ENCODE assay signal across 14 mouse cellular contexts in genomic region chr11:84939508-84940053, GRCm38 (mm10). TPM values are rescaled to one million over a fixed set of nuclear protein-coding genes. Genes with fewer than 3 reads are reported as not detected.
A peak's percentile ranks its signal among the peaks of the same experiment; 100 is the strongest.
DNase-seq lines count a peak whose midpoint lies in the region; ATAC-seq and TF ChIP-seq lines count a peak whose summit lies in the region.
"Had no signal": no experiment of that assay in that cellular context is flagged by ENCODE, and none has a peak within 500 bp of the region (broad histone marks: within the 10 kb centered on the region; RNA-seq: fewer than 3 reads in every experiment).

No protein-coding gene starts in this region.

- peak; percentile 89 for ATAC-seq in forebrain, embryonic 15.5 days (replicated peaks)
- no peak for ATAC-seq in forebrain, embryonic 12.5 days (ENCODE audit: low FRiP score)
- peak; percentile 11 for ATAC-seq in midbrain, embryonic 16.5 days
- no peak for ATAC-seq in midbrain, embryonic 13.5 days
- ATAC-seq: Patski had no signal

- H3K36me3 ChIP-seq in forebrain, embryonic 15.5 days: no peaks in the 10 kb centered on the region
- H3K36me3 ChIP-seq in forebrain, embryonic 12.5 days (replicated peaks): no peaks in the 10 kb centered on the region
- H3K36me3 ChIP-seq in midbrain, embryonic 16.5 days (ENCODE audit: control insufficient read depth, insufficient read depth, low read length): no peaks in the 10 kb centered on the region
- no peaks in the 10 kb centered on the region for H3K36me3 ChIP-seq in midbrain, embryonic 13.5 days
- H3K36me3 ChIP-seq: lung, embryonic 15.5 days; stomach, embryonic 15.5 days had no signal

- no peak overlapping the region for H3K9ac ChIP-seq in forebrain, embryonic 15.5 days (replicated peaks)
- H3K9ac ChIP-seq in forebrain, embryonic 12.5 days: no peak overlapping the region
- H3K9ac ChIP-seq in midbrain, embryonic 16.5 days (ENCODE audit: low read depth, low read length): no peak overlapping the region
- H3K9ac ChIP-seq in midbrain, embryonic 13.5 days (replicated peaks): no peak overlapping the region
- H3K9ac ChIP-seq: lung, embryonic 15.5 days; stomach, embryonic 15.5 days had no signal

- no peaks in the 10 kb centered on the region for H3K9me3 ChIP-seq in forebrain, embryonic 15.5 days
- H3K9me3 ChIP-seq in forebrain, embryonic 12.5 days: no peaks in the 10 kb centered on the region
- H3K9me3 ChIP-seq in midbrain, embryonic 16.5 days (replicated peaks; ENCODE audit: control insufficient read depth, low read length, poor library complexity, severe bottlenecking): no peaks in the 10 kb centered on the region
- no peaks in the 10 kb centered on the region for H3K9me3 ChIP-seq in midbrain, embryonic 13.5 days
- H3K9me3 ChIP-seq: lung, embryonic 15.5 days; stomach, embryonic 15.5 days had no signal

- no peak for TF ChIP-seq POLR2A in lung, adult 2 months (IDR thresholded peaks at IDR 0.05; ENCODE audit: borderline replicate concordance, extremely low read depth, low read depth, low read length)

- no peak overlapping the region for H3K4me2 ChIP-seq in forebrain, embryonic 15.5 days (replicated peaks)
- H3K4me2 ChIP-seq in forebrain, embryonic 12.5 days: no peak overlapping the region
- no peak overlapping the region for H3K4me2 ChIP-seq in midbrain, embryonic 16.5 days (ENCODE audit: low read length)
- no peak overlapping the region for H3K4me2 ChIP-seq in midbrain, embryonic 13.5 days (replicated peaks)
- H3K4me2 ChIP-seq: lung, embryonic 15.5 days; stomach, embryonic 15.5 days had no signal

- 46% methylated on average over 8 of the region's 8 CpGs for WGBS in forebrain, embryonic 15.5 days
- WGBS in forebrain, embryonic 12.5 days: 68% methylated on average over 8 of the region's 8 CpGs
- 52% methylated on average over 8 of the region's 8 CpGs for WGBS in midbrain, embryonic 16.5 days
- WGBS in midbrain, embryonic 13.5 days: 50% methylated on average over 8 of the region's 8 CpGs
- 57% methylated on average over 8 of the region's 8 CpGs for WGBS in lung, adult 2 months

- H3K27me3 ChIP-seq in forebrain, embryonic 15.5 days: no peaks in the 10 kb centered on the region
- peaks cover 6% of the 10 kb centered on the region; the same call in 1 of the 2 replicates for H3K27me3 ChIP-seq in forebrain, embryonic 12.5 days
- no peaks in the 10 kb centered on the region for H3K27me3 ChIP-seq in midbrain, embryonic 16.5 days (ENCODE audit: control insufficient read depth, insufficient read depth, low read depth, low read length)
- H3K27me3 ChIP-seq in midbrain, embryonic 13.5 days: peaks cover 3% of the 10 kb centered on the region

- DNase-seq in left cerebral cortex, adult 2 months (ENCODE audit: extremely low spot score in 1 of 2, low spot score in 2 of 2): peak; percentile 26 to 47
- DNase-seq in adrenal gland, postnatal 4 days (ENCODE audit: low spot score in 2 of 2): no peak
- DNase-seq in gastrocnemius, postnatal 4 days (ENCODE audit: low spot score in 2 of 2): no peak
- DNase-seq in lung, adult 2 months: no peak
- DNase-seq: B cell, adult 2 months had no signal

- no peak overlapping the region for H3K4me3 ChIP-seq in forebrain, embryonic 15.5 days
- no peak overlapping the region for H3K4me3 ChIP-seq in forebrain, embryonic 12.5 days (replicated peaks)
- H3K4me3 ChIP-seq in midbrain, embryonic 16.5 days (ENCODE audit: low read depth, low read length): no peak overlapping the region
- H3K4me3 ChIP-seq in midbrain, embryonic 13.5 days (replicated peaks): no peak overlapping the region
- no peak overlapping the region for H3K4me3 ChIP-seq in left cerebral cortex, adult 2 months
- H3K4me3 ChIP-seq in lung, adult 2 months (replicated peaks; ENCODE audit: extremely low read depth, low read depth, low read length): no peak overlapping the region
- H3K4me3 ChIP-seq: lung, embryonic 15.5 days; myocyte; stomach, embryonic 15.5 days had no signal

- intact Hi-C loops in left cerebral cortex, adult 2 months (cut with DNase I): no loop called here

- H3K4me1 ChIP-seq in forebrain, embryonic 15.5 days: peaks cover 23% of the 10 kb centered on the region
- H3K4me1 ChIP-seq in forebrain, embryonic 12.5 days: peaks cover 12% of the 10 kb centered on the region
- H3K4me1 ChIP-seq in midbrain, embryonic 16.5 days (ENCODE audit: control insufficient read depth, insufficient read depth, low read length): peaks cover 16% of the 10 kb centered on the region
- H3K4me1 ChIP-seq in midbrain, embryonic 13.5 days (replicated peaks): peaks cover 21% of the 10 kb centered on the region
- H3K4me1 ChIP-seq in lung, adult 2 months (ENCODE audit: control insufficient read depth, insufficient read depth, low read length): no peaks in the 10 kb centered on the region
- H3K4me1 ChIP-seq: lung, embryonic 15.5 days; stomach, embryonic 15.5 days had no signal

- TF ChIP-seq CTCF in left cerebral cortex, adult 2 months (IDR thresholded peaks at IDR 0.05): no peak; the same call in none of the 2 replicates
- TF ChIP-seq CTCF in lung, adult 2 months (IDR thresholded peaks at IDR 0.05; ENCODE audit: insufficient read depth, low read length): no peak

- H3K27ac ChIP-seq in forebrain, embryonic 15.5 days (replicated peaks): peak overlapping the region; percentile 85
- H3K27ac ChIP-seq in forebrain, embryonic 12.5 days: no peak overlapping the region
- H3K27ac ChIP-seq in midbrain, embryonic 16.5 days (ENCODE audit: low read length): no peak overlapping the region
- no peak overlapping the region for H3K27ac ChIP-seq in midbrain, embryonic 13.5 days
- peak overlapping the region; percentile 71 for H3K27ac ChIP-seq in left cerebral cortex, adult 2 months
- H3K27ac ChIP-seq: lung, embryonic 15.5 days; stomach, embryonic 15.5 days had no signal

RNA-seq across cellular contexts. Expression of gene Car4, which starts 18.0 kb away (rescaled TPM):
- 1.9 and 2.7 TPM in 2 replicates for polyA plus RNA-seq in forebrain, embryonic 15.5 days (2015; fragmentation: Nextera tagmentation; extraction: Ambion mirVana)
- 1.4 and 1.6 TPM in 2 replicates for polyA plus RNA-seq in forebrain, embryonic 12.5 days (2016; fragmentation: Nextera tagmentation; extraction: Ambion mirVana)
- polyA plus RNA-seq in midbrain, embryonic 16.5 days (2015; fragmentation: Nextera tagmentation; extraction: Ambion mirVana): 3.6 and 5.7 TPM in 2 replicates
- polyA plus RNA-seq in midbrain, embryonic 13.5 days (2015; fragmentation: Nextera tagmentation; extraction: Ambion mirVana): 5.4 TPM in 2 replicates
- 100 to 1,000 TPM in 1 of 2 experiments, 10 to 100 TPM in 1; 78.6 to 101 TPM for total RNA-seq in left cerebral cortex, adult 2 months (2021)
- total RNA-seq in adrenal gland, postnatal 4 days (2021): 10 to 100 TPM in 1 of 2 experiments, 1 to 10 TPM in 1; 4.9 to 18.5 TPM
- total RNA-seq in gastrocnemius, postnatal 4 days (2021): 1 to 10 TPM; 6.7 to 8.7 TPM
- polyA plus RNA-seq in lung, adult 2 months (2012; rRNA removed): 143 and 190 TPM in 2 replicates
- total RNA-seq: hematopoietic stem cell, adult 5-6 weeks had no signal
- polyA plus RNA-seq: myocyte, Patski had no signal

RNA-seq across cellular contexts. Expression of gene Znhit3, which starts 23.4 kb away (rescaled TPM):
- 61.7 and 67.8 TPM in 2 replicates for polyA plus RNA-seq in forebrain, embryonic 15.5 days (2015; fragmentation: Nextera tagmentation; extraction: Ambion mirVana)
- 65.9 and 67.6 TPM in 2 replicates for polyA plus RNA-seq in forebrain, embryonic 12.5 days (2016; fragmentation: Nextera tagmentation; extraction: Ambion mirVana)
- 63.4 and 64.2 TPM in 2 replicates for polyA plus RNA-seq in midbrain, embryonic 16.5 days (2015; fragmentation: Nextera tagmentation; extraction: Ambion mirVana)
- 67.4 and 68.1 TPM in 2 replicates for polyA plus RNA-seq in midbrain, embryonic 13.5 days (2015; fragmentation: Nextera tagmentation; extraction: Ambion mirVana)
- 10 to 100 TPM; 34.8 to 36.5 TPM for total RNA-seq in left cerebral cortex, adult 2 months (2021)
- total RNA-seq in adrenal gland, postnatal 4 days (2021): 10 to 100 TPM; 14.4 to 20.4 TPM
- total RNA-seq in gastrocnemius, postnatal 4 days (2021): 10 to 100 TPM; 12.2 to 14.7 TPM
- polyA plus RNA-seq in lung, adult 2 months (2012; rRNA removed): 6.5 and 7.7 TPM in 2 replicates

RNA-seq across cellular contexts. Expression of gene Pigw, which starts 59.5 kb away (rescaled TPM):
- 2.3 and 3.4 TPM in 2 replicates for polyA plus RNA-seq in forebrain, embryonic 15.5 days (2015; fragmentation: Nextera tagmentation; extraction: Ambion mirVana)
- polyA plus RNA-seq in forebrain, embryonic 12.5 days (2016; fragmentation: Nextera tagmentation; extraction: Ambion mirVana): 2.9 and 3.5 TPM in 2 replicates
- 2.4 and 3.4 TPM in 2 replicates for polyA plus RNA-seq in midbrain, embryonic 16.5 days (2015; fragmentation: Nextera tagmentation; extraction: Ambion mirVana)
- polyA plus RNA-seq in midbrain, embryonic 13.5 days (2015; fragmentation: Nextera tagmentation; extraction: Ambion mirVana): 2.3 and 3.1 TPM in 2 replicates
- total RNA-seq in left cerebral cortex, adult 2 months (2021): 1 to 10 TPM; 6.8 to 7.7 TPM
- total RNA-seq in adrenal gland, postnatal 4 days (2021): 1 to 10 TPM; 7.5 to 7.6 TPM
- total RNA-seq in gastrocnemius, postnatal 4 days (2021): 1 to 10 TPM; 5.6 to 6.4 TPM
- 1.1 and 2.3 TPM in 2 replicates for polyA plus RNA-seq in lung, adult 2 months (2012; rRNA removed)

RNA-seq across cellular contexts. Expression of gene Myo19, which starts 59.6 kb away (rescaled TPM):
- polyA plus RNA-seq in forebrain, embryonic 15.5 days (2015; fragmentation: Nextera tagmentation; extraction: Ambion mirVana): 4.7 and 6.9 TPM in 2 replicates
- polyA plus RNA-seq in forebrain, embryonic 12.5 days (2016; fragmentation: Nextera tagmentation; extraction: Ambion mirVana): 8.3 and 9.7 TPM in 2 replicates
- 5.3 and 5.8 TPM in 2 replicates for polyA plus RNA-seq in midbrain, embryonic 16.5 days (2015; fragmentation: Nextera tagmentation; extraction: Ambion mirVana)
- polyA plus RNA-seq in midbrain, embryonic 13.5 days (2015; fragmentation: Nextera tagmentation; extraction: Ambion mirVana): 6.2 and 6.3 TPM in 2 replicates
- total RNA-seq in left cerebral cortex, adult 2 months (2021): 10 to 100 TPM; 14.5 to 20.5 TPM
- total RNA-seq in adrenal gland, postnatal 4 days (2021): 10 to 100 TPM; 18.1 to 20.2 TPM
- total RNA-seq in gastrocnemius, postnatal 4 days (2021): 1 to 10 TPM; 7.7 to 7.8 TPM
- 6.9 and 8.0 TPM in 2 replicates for polyA plus RNA-seq in lung, adult 2 months (2012; rRNA removed)

Comparison
In these comparisons a context has a peak if more than half of its experiments do, and no peak if none do; other contexts are left out.
1. ATAC-seq: peak in forebrain, embryonic 15.5 days (single experiment) and midbrain, embryonic 16.5 days (single experiment); none in forebrain, embryonic 12.5 days (single experiment) and midbrain, embryonic 13.5 days (single experiment).
2. H3K27ac ChIP-seq: peak in forebrain, embryonic 15.5 days (single experiment) and left cerebral cortex, adult 2 months (single experiment); none in forebrain, embryonic 12.5 days (single experiment), midbrain, embryonic 16.5 days (single experiment) and midbrain, embryonic 13.5 days (single experiment).
3. DNase-seq: peak in left cerebral cortex, adult 2 months (2 of 2); none in adrenal gland, postnatal 4 days (0 of 2), gastrocnemius, postnatal 4 days (0 of 2) and lung, adult 2 months (single experiment).
4. RNA of gene Car4, which starts 18.0 kb away (polyA plus RNA-seq): 143 to 190 TPM in lung, adult 2 months; 3.6 to 5.7 TPM in midbrain, embryonic 16.5 days, 5.4 TPM in midbrain, embryonic 13.5 days, 1.9 to 2.7 TPM in forebrain, embryonic 15.5 days and 1.4 to 1.6 TPM in forebrain, embryonic 12.5 days; every median in the first group is over 10 times any median in the second.